Mouse (Mus musculus): ENCODE data around the gene Mns1. TPM values are rescaled to one million over a fixed set of nuclear protein-coding genes. Genes with fewer than 3 reads are reported as not detected.
A peak's percentile ranks its signal among the peaks of the same experiment; 100 is the strongest.

Mns1 gene
- polyA plus RNA-seq, 1 experiment = 20.7 TPM

- no peak for TF ChIP-seq GATA1 (IDR thresholded peaks at IDR 0.05; ENCODE audit: low read length)
Observed at GRCm38 (mm10) chr9:72411746-72412145, 26.1 kb upstream of the Mns1 start.

GRCm38 (mm10) chr9:72418443-72418842 lies 19.4 kb upstream of the Mns1 start:
- TF ChIP-seq GATA1 (IDR thresholded peaks at IDR 0.05; ENCODE audit: low read length) = no peak

DNA sequence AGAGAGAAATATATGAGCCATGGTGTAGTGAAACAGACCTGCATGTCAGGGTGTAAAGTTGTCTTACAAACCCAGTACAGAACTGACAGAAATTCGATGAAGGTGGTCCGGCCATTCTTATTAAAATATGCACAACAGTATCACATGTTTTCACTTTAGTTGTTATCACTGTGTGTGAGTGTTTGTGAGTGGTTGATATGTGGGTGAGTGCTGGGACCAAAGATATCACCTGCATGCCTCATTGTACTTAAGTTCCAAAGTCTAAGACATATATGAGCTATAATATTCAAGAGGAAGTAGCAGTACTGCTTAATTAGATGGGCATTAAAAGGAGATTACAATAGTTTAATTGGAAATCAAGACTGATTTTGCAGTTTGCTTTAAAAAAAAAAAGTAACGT lies 17.3 kb upstream of the Mns1 start:
- TF ChIP-seq GATA1 (IDR thresholded peaks at IDR 0.05; ENCODE audit: low read length) = no peak

DNA sequence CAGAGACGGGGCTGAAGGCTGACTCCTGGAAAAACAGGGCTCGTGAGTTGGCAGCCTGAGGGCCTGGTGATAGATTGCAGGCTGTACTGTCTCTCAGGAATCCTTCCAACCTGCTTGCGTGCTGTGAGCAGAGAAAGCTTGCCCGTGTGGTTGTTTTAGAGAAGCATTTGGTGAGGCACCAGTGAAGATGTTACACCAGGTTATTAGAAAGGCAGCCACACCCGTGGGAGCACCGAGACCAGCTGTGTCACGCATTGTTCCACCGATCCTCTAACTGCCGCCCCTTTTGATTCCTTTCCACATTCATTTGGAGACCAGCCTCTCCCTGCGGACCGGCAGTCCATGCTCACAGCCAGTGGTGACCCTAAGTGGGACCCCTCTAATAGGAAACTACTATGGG lies 15.5 kb upstream of the Mns1 start:
- TF ChIP-seq GATA1 (IDR thresholded peaks at IDR 0.05; ENCODE audit: low read length) = no peak

GRCm38 (mm10) chr9:72422753-72423152 lies 15.1 kb upstream of the Mns1 start:
- no peak for TF ChIP-seq GATA1 (IDR thresholded peaks at IDR 0.05; ENCODE audit: low read length)

DNA sequence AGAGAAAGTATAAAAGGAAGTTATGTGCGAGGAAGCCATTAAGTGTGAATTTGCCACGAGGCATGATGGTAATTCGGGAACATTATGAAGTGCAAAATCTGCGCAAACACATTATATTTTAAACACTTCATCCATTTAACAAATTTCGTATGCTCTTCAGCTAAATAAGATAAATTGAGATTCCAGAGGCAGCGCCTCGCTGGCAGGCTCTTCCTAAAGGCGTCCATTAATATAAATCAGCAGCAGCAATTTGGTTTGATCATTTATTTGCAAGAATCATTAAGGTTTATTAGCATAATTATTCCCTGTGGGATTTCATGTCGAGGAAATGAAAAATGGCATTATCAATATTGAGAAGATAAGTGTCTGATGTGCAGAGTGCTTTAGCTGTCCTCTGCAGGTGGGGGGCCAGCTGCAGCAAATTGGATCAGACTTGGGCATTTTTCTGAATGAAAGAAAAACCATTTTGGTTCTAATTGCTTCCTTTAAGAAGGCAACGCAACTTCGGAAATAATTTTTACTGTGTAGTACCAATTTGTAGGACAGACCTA lies 12.4 kb upstream of the Mns1 start:
- TF ChIP-seq GATA1 (IDR thresholded peaks at IDR 0.05; ENCODE audit: low read length) = no peak

- no peak for TF ChIP-seq GATA1 (IDR thresholded peaks at IDR 0.05; ENCODE audit: low read length)
Observed at GRCm38 (mm10) chr9:72427861-72428260, 9.9 kb upstream of the Mns1 start.

- TF ChIP-seq GATA1 (IDR thresholded peaks at IDR 0.05; ENCODE audit: low read length) = no peak
Observed at GRCm38 (mm10) chr9:72434876-72435275, 2.9 kb upstream of the Mns1 start.

DNA sequence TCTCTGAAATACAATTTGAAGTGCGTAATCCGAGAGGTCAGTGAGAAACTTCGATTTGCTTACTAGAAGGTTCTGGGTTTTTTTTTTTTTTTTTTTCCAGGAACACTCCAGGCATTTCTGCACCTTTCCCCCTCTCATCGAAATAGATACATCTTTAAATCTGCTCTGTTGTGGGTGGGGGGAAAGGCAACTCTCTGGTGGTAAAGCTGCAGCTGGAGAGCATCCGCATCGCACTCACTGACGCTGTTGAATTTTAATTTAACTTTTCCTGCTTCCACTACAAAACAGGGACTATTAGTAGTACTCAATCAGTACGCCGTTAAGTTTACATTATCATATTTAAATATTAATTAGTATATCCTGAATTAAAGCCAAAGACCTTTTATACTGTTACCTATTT lies 938 bp downstream of the Mns1 start:
- TF ChIP-seq GATA1 (IDR thresholded peaks at IDR 0.05; ENCODE audit: low read length) = no peak

DNA sequence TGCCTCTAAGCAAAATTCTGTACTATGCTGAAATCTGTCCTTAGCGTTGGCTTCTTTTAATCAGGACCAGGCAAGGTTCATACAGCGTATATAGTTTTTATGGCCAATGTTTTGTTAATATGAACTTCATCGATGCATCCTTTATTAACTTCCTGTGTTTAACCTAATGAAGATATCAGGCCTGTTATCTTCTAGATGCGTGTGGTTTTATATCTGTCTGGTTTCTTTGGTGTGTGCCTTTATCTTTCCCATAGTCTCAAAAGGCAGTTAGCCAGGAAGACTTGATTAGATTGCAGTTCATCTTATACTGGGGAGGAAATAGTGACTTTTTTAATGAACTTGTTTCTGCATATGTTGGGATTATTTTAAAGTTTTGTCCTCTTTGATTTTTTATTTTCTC lies 2.5 kb downstream of the Mns1 start:
- TF ChIP-seq GATA1 (IDR thresholded peaks at IDR 0.05; ENCODE audit: low read length) = peak; percentile 86

- peak; percentile 79 for TF ChIP-seq GATA1 (IDR thresholded peaks at IDR 0.05; ENCODE audit: low read length)
Observed at GRCm38 (mm10) chr9:72440948-72441926, 3.4 kb downstream of the Mns1 start.

GRCm38 (mm10) chr9:72441927-72442715 lies 4.3 kb downstream of the Mns1 start:
- TF ChIP-seq GATA1 (IDR thresholded peaks at IDR 0.05; ENCODE audit: low read length) = no peak

DNA sequence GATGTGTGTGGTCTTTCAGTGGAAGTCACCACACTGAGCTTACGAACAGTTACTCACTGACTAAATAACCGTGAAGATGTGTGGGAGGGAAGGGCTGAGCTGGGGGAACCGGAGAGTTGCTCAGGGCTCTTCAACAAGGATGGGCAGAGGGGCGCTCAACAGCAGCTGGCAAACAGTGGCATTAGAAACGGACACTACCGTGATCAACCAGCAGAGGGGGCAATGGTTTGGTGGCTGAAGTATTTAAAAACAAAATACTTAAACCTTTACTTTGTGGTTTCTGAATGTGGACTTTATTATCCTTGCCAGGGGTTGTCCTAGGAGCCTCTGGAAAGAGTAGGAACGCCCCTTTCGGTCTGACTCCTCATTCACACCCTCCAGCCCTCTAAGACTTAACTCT lies 10.2 kb downstream of the Mns1 start:
- TF ChIP-seq GATA1 (IDR thresholded peaks at IDR 0.05; ENCODE audit: low read length) = no peak

DNA sequence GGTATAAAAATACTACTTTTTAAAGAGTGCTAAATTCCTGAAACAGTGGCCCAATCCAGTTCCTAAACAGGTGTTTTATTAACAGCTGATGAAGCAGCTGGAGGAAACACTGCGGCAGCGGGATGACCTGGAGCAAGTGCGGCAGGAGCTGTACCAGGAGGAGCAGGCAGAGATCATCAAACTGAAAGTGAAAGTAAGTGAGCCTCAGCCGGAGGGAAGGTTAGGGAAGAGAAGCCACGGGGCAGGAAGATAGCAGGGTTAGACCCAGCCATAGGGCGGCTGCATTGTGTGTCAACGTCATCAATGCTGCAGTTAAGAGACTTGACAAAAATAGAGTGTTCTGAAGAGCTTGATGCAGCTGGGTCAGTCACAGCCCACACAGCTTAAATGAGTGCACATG lies 11.6 kb downstream of the Mns1 start:
- TF ChIP-seq GATA1 (IDR thresholded peaks at IDR 0.05; ENCODE audit: low read length) = no peak

- no peak for TF ChIP-seq GATA1 (IDR thresholded peaks at IDR 0.05; ENCODE audit: low read length)
Observed at GRCm38 (mm10) chr9:72449841-72450240, 12.0 kb downstream of the Mns1 start.

- TF ChIP-seq GATA1 (IDR thresholded peaks at IDR 0.05; ENCODE audit: low read length) = no peak
Observed at GRCm38 (mm10) chr9:72450363-72450762, 12.6 kb downstream of the Mns1 start.

Data from G1E-ER4 (cell line).